Mouse (Mus musculus): ENCODE data around the gene Gm17727.
"Not testable (repeated sequence)": the region's sequence is repeated elsewhere in the genome, so short reads cannot be mapped to it uniquely, and the experiment has no call there.

The Gm17727 gene

DNA sequence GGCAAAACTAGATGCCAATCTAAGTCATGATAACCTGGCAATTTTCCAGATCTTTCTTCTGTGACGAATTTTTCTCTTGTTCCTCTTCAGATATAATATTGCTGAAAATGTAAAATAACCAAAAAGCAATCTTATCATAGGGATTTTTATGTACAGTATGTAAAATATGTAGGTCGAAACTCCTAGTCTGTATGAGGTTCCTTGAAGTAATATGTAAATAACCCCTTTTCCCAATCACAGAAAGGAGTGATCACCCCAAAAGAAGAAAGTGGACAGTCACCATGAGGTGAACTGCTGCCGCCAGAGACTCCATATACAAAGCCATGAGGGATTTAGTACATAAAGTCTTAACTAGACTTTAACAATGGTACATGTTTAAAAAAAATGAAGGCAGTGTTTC is at the start of gene Gm17727:
TSS of gene Gm17727 (minus strand) at position 101 of the 400 bp plus-strand sequence.
- DNase-seq = no peak

DNA sequence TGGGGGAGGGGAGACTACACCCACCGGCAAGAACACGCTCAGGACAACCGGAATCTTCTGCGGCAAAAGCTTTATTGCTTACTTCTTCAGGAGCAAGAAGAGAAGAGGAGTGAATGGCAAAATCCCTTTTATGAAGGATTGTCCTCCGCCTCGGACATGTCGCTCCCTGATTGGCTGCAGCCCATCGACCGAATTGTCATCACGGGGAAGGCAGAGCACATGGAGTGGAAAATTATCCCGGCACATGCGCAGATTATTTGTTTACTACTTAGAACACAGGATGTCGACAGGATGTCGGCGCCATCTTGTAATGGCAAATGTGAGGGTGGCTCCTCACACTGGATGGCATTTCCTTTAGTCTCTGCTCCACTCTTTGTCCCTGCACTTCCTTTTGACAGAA is 40.0 kb upstream of the Gm17727 start:
- DNase-seq = not testable (repeated sequence)

DNA sequence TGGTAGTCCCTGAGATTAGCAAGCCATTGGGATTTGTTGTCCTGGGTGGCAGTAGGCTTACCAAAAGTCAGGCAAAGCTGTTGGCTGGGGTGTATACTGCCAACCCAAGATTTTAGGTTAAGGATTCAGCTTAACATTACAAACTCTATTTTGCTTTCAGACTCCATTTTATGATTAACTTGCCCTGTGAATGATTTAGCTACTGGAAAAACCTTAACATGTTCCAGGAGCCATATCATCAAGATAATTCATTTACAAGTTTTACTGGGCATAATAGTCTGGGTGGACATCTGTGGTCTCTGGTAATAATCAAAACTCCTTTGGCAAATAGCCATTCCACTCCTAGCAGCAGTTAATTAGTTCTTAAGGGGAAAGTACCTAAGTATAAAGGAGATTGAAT is 20.2 kb upstream of the Gm17727 start:
- no peak for DNase-seq

DNA sequence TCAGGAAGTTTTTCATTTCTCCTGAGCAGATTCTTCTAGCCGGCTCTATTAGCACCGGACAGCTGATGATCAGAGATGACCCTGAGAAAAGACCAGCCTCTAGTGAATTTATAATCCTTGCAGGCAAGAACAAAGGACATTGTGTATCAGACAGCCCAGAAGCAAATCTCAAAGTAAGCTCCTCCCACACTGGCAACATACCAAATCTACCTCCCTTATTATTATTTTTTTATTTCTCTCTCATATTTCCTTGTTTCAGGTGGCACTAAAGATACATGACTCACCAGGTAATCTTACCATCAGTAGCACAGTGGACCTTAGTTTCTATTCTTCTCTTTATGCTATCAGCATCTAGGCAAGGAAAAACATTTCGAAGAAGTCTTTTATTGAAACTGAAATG is 12.1 kb upstream of the Gm17727 start, which contains the start of the genes Gm27235 and D730048I06Rik:
TSS of gene Gm27235 (minus strand) at position 101 of the 400 bp plus-strand sequence.
TSS of gene D730048I06Rik (minus strand) at position 112 of the 400 bp plus-strand sequence.
- DNase-seq = no peak

DNA sequence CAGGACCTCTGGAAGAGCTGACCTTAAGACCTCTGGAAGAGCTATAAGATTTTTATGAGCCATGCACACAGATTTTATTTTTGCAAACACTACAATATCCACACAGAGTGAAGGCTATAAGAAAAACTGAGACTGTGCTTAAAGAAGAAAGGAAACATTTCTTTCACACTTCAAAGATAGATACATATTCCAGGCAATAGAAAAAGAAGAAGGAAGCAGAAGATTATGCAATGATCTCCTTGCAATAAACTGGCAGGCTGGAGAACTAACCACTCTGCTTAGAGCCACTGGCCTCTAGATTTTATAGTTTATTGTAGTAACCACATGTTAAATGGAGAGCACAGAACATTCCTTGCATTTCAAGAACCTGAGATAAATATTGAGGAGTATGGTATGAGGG is 21.1 kb downstream of the Gm17727 start:
- no peak for DNase-seq

DNA sequence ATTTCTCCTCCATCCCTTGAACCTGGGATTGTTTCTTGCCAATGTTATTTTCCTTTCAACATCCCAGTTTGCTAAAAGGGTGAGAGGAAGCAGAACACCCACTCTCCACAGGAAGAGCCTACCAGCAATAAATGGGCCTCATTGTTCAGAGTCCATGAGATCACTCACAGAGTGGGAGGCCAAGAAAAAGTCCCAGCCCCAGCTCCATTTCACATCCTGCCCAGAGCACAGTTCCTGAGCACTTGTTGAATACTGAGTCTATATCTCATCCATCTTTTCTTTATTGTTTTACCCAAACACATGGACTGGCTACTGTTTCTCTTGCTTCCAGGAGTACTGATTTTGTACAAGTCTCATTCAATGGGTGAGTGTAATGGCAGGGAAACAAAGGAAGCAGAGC is 37.2 kb downstream of the Gm17727 start, which contains the start of gene Gm17677:
TSS of gene Gm17677 (plus strand) at position 301 of the 400 bp plus-strand sequence.
- DNase-seq = no peak
